ENCODE assay signal across 24 mouse cellular contexts in genomic region chr8:64639676-64640075, GRCm38 (mm10).
"Had no signal": no experiment of that assay in that cellular context is flagged by ENCODE, and none has a peak within 500 bp of the region (broad histone marks: within the 10 kb centered on the region; RNA-seq: fewer than 3 reads in every experiment).

No protein-coding gene starts in this region.

- H3K4me3 ChIP-seq: limb, embryonic 10.5 days; limb, embryonic 13.5 days; liver, embryonic 12.5 days; liver, embryonic 15.5 days; lung, embryonic 15.5 days; megakaryocyte, embryonic 14.5 days; midbrain, embryonic 10.5 days; midbrain, embryonic 13.5 days; myocyte; neural tube, embryonic 13.5 days had no signal

- H3K27me3 ChIP-seq: limb, embryonic 13.5 days; liver, embryonic 12.5 days; liver, embryonic 15.5 days; lung, embryonic 15.5 days; megakaryocyte, embryonic 14.5 days; midbrain, embryonic 13.5 days; neural tube, embryonic 13.5 days had no signal

- H3K4me1 ChIP-seq: limb, embryonic 10.5 days; liver, embryonic 12.5 days; liver, embryonic 15.5 days; lung, embryonic 15.5 days; megakaryocyte, embryonic 14.5 days had no signal

- H3K36me3 ChIP-seq: limb, embryonic 10.5 days; limb, embryonic 13.5 days; liver, embryonic 12.5 days; liver, embryonic 15.5 days; lung, embryonic 15.5 days; midbrain, embryonic 13.5 days; neural tube, embryonic 13.5 days had no signal

- DNase-seq: kidney, adult 11 months; layer of hippocampus, postnatal 36 days; liver; lung, adult 18-20 months; lung, postnatal 10 days; lung, postnatal 36 days; right cerebral cortex, adult 18-20 months; right cerebral cortex, postnatal 14 days; right cerebral cortex, postnatal 4 days; thymus, adult 2 months; thymus, postnatal 14 days; thymus, postnatal 4 days had no signal

- H3K27ac ChIP-seq: kidney, postnatal 0 days; limb, embryonic 10.5 days; limb, embryonic 13.5 days; liver, embryonic 12.5 days; liver, embryonic 15.5 days; lung, embryonic 15.5 days; midbrain, embryonic 10.5 days; neural tube, embryonic 13.5 days; stomach, postnatal 0 days had no signal
